Mouse (Mus musculus) lung, embryonic 15.5 days (tissue): ENCODE measurements around the gene B4galnt2. TPM values are rescaled to one million over a fixed set of nuclear protein-coding genes. Genes with fewer than 3 reads are reported as not detected.
A peak's percentile ranks its signal among the peaks of the same experiment; 100 is the strongest.
"Not testable (repeated sequence)": the region's sequence is repeated elsewhere in the genome, so short reads cannot be mapped to it uniquely, and the experiment has no call there.

Experiments
- ATAC-seq: fragments of 200-750 bp; cut with Nextera tagmentation; 2 replicates; pipeline ENCODE4 v1.8.0; 2017; ENCODE audit warnings: moderate number of reproducible peaks, borderline replicate concordance; ENCODE audit not compliant: low FRiP score, low TSS enrichment; ENCODE audit errors: extremely low read depth
- H3K27ac ChIP-seq: fragments of 300-500 bp; sonication (generic); 2 replicates; pipeline ENCODE4 v1.5.1; 2015; ENCODE audit warnings: moderate library complexity, mild to moderate bottlenecking, inconsistent platforms
- H3K27me3 ChIP-seq: fragments of 300-500 bp; sonication (generic); 2 replicates; pipeline ENCODE4 v1.6.1; 2015; ENCODE audit warnings: inconsistent platforms
- H3K36me3 ChIP-seq: fragments of 300-500 bp; sonication (generic); 2 replicates; pipeline ENCODE4 v1.6.1; 2015; ENCODE audit warnings: inconsistent platforms
- H3K4me1 ChIP-seq: fragments of 300-500 bp; sonication (generic); 2 replicates; pipeline ENCODE4 v1.6.1; 2015; ENCODE audit warnings: inconsistent platforms
- H3K4me2 ChIP-seq: fragments of 300-500 bp; sonication (generic); 2 replicates; pipeline ENCODE4 v1.6.1; 2015; ENCODE audit warnings: inconsistent platforms, mild to moderate bottlenecking, moderate library complexity
- H3K4me3 ChIP-seq: fragments of 300-500 bp; sonication (generic); 2 replicates; pipeline ENCODE4 v1.5.1; 2015; ENCODE audit warnings: mild to moderate bottlenecking, inconsistent platforms
- H3K9ac ChIP-seq: fragments of 300-500 bp; sonication (generic); 2 replicates; pipeline ENCODE4 v1.6.1; 2015; ENCODE audit warnings: inconsistent platforms
- H3K9me3 ChIP-seq: fragments of 300-500 bp; sonication (generic); 2 replicates; pipeline ENCODE4 v1.6.1; 2016; ENCODE audit warnings: inconsistent platforms
- WGBS: fragments of 180-500 bp; shearing (Covaris S2); methylation state at CpG from one replicate; pipeline ENCODE4 v1.1.7; 2015; 5-methylcytosine and 5-hydroxymethylcytosine counted together
- polyA plus RNA-seq: library from polyadenylated mRNA; unstranded; fragments of >200 nt; fragmentation: Nextera tagmentation; extraction: Ambion mirVana; gene quantifications from 2 replicates; pipeline ENCODE4 v1.2.1, GENCODE M21; 2015

The B4galnt2 gene
- polyA plus RNA-seq, 1 experiment from 2014 or later = 0.30 TPM

DNA sequence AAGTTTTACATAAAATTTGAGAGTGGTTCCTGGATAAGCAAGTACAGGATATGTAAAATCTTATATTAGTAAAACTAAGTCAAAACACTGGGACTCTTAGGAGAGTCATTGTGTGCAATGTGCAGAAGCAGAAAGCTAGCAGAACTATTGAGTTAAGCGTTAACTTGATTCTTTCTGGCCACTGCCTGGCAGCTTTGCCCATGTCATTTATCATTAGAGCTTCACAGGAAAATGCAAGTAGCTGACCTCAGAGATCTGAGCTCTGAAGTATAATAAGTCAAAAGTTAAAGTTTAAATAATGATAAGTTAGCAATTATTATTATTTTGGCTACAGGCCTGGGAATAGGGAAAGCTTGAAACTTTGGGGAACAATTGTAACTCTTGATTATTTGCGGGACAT, 34.8 kb downstream of the B4galnt2 start:
- not testable (repeated sequence) for H3K4me3 ChIP-seq, H3K9me3 ChIP-seq, H3K4me1 ChIP-seq, ATAC-seq, H3K4me2 ChIP-seq, H3K36me3 ChIP-seq, H3K27ac ChIP-seq, H3K9ac ChIP-seq, H3K27me3 ChIP-seq
- 66% methylated on average over 2 of the region's 2 CpGs for WGBS

DNA sequence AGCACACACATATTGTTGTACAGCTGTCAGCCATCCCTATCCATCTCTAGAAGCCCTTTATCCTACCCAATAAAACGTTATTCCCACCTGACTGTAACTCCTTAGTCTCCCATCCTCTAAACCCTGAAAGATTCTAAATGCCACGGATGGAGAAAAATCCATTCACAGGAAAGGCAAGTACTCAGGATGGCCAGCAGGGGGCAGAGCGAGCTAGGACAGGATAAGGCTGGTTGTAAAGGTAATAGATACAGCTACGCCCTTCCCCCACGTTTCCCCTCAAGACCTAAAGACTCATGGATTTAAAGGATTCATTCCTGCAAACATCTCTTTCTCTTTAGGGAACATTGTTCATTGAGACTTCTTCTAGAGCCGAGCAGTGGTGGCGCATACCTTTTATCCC, 38.4 kb downstream of the B4galnt2 start:
- no peak for ATAC-seq
- H3K4me2 ChIP-seq = no peak overlapping the region
- 17% methylated on average over 7 of the region's 7 CpGs for WGBS

DNA sequence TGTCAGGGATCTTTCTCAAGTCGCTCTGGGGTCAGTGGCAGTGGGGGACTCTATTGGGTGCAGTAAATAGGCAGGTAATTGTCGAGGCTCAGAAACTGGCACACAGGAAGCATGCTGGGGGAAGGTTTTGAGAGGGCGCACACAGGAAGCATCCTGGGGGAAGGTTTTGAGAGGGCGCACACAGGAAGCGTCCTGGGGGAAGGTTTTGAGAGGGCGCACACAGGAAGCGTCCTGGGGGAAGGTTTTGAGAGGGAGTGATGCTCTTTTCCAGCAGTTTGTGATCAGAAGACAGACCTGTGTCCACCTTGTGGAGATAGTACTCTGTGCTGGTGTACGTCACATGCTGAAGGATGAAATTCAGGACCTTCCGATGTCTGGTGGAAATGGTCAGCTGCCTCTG, 38.9 kb downstream of the B4galnt2 start:
- Histone ChIP-seq H3K27ac (no peak overlapping the region), H3K36me3 (no peaks in the 10 kb centered on the region), H3K4me3 (no peak overlapping the region), H3K9me3 (no peaks in the 10 kb centered on the region), H3K27me3 (no peaks in the 10 kb centered on the region), H3K9ac (no peak overlapping the region), H3K4me1 (no peaks in the 10 kb centered on the region), H3K4me2 (no peak overlapping the region; the same call in 1 of the 2 replicates)
- no peak for ATAC-seq
- WGBS = 28% methylated on average over 9 of the region's 9 CpGs

More for the DNA sequence above, 38.4 kb downstream of the B4galnt2 start:
- H3K9ac ChIP-seq = no peak overlapping the region
- no peak overlapping the region for H3K27ac ChIP-seq
- H3K4me3 ChIP-seq = no peak overlapping the region
- H3K4me1 ChIP-seq = no peaks in the 10 kb centered on the region
- no peaks in the 10 kb centered on the region; the same call in 1 of the 2 replicates for H3K27me3 ChIP-seq
- no peaks in the 10 kb centered on the region for H3K36me3 ChIP-seq
- H3K9me3 ChIP-seq = no peaks in the 10 kb centered on the region

DNA sequence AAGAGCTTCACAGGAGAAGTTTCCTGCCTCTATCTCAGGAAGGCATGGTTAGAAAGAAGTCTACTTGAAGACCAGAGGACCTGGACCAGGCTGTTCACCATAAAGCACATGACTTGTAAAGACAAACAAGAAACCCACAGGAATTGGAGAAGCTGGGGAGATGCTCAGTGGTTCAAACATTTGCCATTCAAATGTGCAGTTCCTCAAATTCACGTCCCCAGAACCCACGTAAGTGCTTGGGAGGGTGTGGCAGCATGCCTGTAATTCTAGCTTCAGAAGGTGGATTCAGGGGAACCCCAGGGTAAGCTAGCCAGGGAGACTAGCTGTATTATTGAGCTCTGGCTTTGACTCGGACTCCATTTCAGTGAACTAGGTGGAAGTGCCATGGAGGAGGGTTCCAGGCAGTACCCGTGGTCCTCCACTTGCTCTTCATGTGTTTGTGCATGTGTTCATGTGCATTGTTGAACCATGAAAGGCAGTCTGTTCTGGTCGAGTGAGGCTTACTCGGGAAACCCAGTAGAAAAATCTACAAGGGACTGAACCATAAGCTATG, 44.7 kb downstream of the B4galnt2 start:
- Histone ChIP-seq H3K4me3 (no peak overlapping the region), H3K27ac (no peak overlapping the region), H3K27me3 (no peaks in the 10 kb centered on the region), H3K9ac (no peak overlapping the region), H3K4me1 (no peaks in the 10 kb centered on the region), H3K4me2 (no peak overlapping the region), H3K9me3 (no peaks in the 10 kb centered on the region), H3K36me3 (no peaks in the 10 kb centered on the region)
- ATAC-seq = no peak
- 58% methylated on average over 6 of the region's 6 CpGs for WGBS

DNA sequence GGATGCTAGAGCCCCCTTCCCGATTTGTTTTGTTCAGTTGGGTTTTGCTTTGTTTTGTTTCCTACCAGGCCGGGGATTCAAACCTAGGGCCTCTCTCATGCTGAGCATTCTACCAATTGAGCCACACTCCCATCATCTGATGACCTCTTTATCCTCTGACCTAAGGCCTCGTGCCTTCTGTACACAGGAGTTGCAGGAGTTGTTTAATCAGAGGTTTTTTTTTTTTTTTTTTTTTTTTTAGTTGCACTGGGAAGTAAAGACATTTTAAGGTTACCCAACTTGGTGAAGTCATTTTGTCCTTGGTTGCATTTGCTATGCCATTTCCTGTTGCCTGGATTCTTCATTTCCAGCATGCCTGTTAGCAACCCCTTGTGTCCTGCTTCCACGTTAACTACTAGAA, 45.2 kb downstream of the B4galnt2 start:
- no peaks in the 10 kb centered on the region for H3K27me3 ChIP-seq
- ATAC-seq = no peak
- H3K27ac ChIP-seq = no peak overlapping the region
- H3K9me3 ChIP-seq = no peaks in the 10 kb centered on the region
- H3K36me3 ChIP-seq = no peaks in the 10 kb centered on the region
- H3K4me3 ChIP-seq = no peak overlapping the region
- no peak overlapping the region for H3K9ac ChIP-seq
- H3K4me2 ChIP-seq = no peak overlapping the region
- 55% methylated on average over 4 of the region's 4 CpGs for WGBS
- H3K4me1 ChIP-seq = no peaks in the 10 kb centered on the region

DNA sequence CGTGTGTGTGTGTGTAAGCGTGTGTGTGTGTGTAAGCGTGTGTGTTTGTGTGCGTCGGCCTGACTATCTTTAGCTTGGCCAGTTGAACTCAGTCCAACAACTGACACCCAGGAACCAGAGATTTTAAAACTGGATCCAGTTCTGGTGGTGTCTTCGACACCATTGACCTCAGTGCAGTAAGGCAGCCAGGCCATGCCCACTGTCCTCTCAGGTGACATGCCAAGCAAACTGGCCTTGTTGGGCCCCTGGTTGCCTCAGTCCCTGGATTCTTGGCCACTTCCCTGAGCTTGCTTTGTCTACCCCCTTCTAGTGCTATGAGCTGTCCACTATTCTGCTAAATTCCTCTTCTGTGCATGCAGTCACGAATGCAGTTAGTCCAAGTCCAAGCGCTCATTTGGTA, 53.3 kb downstream of the B4galnt2 start:
- WGBS = 94% methylated on average over 8 of the region's 8 CpGs
- H3K4me1 ChIP-seq = peaks cover 15% of the 10 kb centered on the region
- ATAC-seq = no peak
- H3K4me2 ChIP-seq = no peak overlapping the region
- no peak overlapping the region for H3K4me3 ChIP-seq
- no peaks in the 10 kb centered on the region for H3K9me3 ChIP-seq
- no peak overlapping the region for H3K27ac ChIP-seq
- H3K9ac ChIP-seq = no peak overlapping the region
- no peaks in the 10 kb centered on the region for H3K36me3 ChIP-seq
- no peaks in the 10 kb centered on the region for H3K27me3 ChIP-seq

GRCm38 (mm10) chr11:95860071-95860490, 54.6 kb downstream of the B4galnt2 start:
- Histone ChIP-seq H3K4me2 (peak overlapping the region; percentile 77), H3K27ac (peak overlapping the region; percentile 96; the same call in 1 of the 2 replicates), H3K9ac (peak overlapping the region; percentile 60), H3K27me3 (no peaks in the 10 kb centered on the region), H3K4me1 (peaks cover 15% of the 10 kb centered on the region), H3K4me3 (peak overlapping the region; percentile 72), H3K36me3 (no peaks in the 10 kb centered on the region), H3K9me3 (no peaks in the 10 kb centered on the region)
- no peak for ATAC-seq
- 10% methylated on average over 3 of the region's 3 CpGs for whole genome bisulfite sequencing

GRCm38 (mm10) chr11:95859468-95859855, 55.2 kb downstream of the B4galnt2 start:
- WGBS = under 1% methylated on average over 35 of the region's 35 CpGs
- peak; percentile 38; the same call in 1 of the 2 replicates for ATAC-seq
- Histone ChIP-seq H3K27ac (peak overlapping the region; percentile 96), H3K9ac (peak overlapping the region; percentile 60), H3K4me3 (peak overlapping the region; percentile 72), H3K4me2 (peak overlapping the region; percentile 77), H3K9me3 (no peaks in the 10 kb centered on the region), H3K27me3 (no peaks in the 10 kb centered on the region), H3K4me1 (peaks cover 15% of the 10 kb centered on the region), H3K36me3 (no peaks in the 10 kb centered on the region)

DNA sequence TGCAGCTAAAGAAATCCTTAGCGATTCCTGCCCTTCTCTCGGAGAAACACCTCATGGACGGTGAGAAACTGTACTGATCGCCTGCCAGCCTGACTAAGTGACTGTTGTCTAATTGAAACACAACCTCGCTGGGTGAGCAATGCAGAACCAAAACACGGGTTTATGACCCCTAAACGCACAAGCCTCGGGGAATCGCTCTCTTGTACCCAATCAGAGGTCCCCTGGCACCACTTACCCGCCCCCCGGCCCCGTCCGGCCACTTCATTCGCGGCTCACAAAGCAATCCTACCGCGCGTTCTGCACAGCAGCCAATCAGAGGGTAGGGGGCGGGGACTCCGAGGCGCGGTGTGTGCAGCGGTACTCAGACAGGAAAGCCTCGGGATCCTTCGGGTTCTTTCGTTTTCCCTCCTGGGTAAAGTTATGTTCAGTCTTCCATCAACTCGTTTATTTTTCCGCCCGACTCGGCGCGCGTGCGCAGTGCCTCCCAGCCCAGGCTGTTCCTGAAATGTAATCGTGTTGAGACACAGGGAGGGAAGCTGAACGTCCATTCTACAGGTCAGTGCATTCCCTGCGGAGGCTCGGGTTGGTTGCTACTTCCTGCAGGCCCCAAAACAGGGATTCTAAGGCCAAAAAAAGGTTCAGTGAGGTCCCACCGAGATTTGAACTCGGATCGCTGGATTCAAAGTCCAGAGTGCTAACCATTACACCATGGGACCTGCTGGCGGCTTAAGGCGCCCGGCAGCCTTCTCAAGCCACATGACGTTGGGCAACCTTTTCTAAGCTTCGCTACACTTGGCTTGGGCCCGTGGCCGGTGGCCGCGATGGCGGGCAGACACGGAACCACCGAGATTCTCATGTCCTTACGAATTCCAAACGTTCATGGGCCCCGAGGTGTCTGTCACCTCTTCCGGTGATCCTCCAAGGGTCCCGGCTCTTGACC, 55.9 kb downstream of the B4galnt2 start:
- ATAC-seq = peak; percentile 99
- peak overlapping the region; percentile 68 for H3K9ac ChIP-seq
- peak overlapping the region; percentile 72 for H3K4me3 ChIP-seq
- H3K4me2 ChIP-seq = peak overlapping the region; percentile 77
- whole genome bisulfite sequencing = under 1% methylated on average over 58 of the region's 58 CpGs
- no peaks in the 10 kb centered on the region for H3K36me3 ChIP-seq
- peaks cover 15% of the 10 kb centered on the region for H3K4me1 ChIP-seq
- H3K27ac ChIP-seq = peak overlapping the region; percentile 96
- no peaks in the 10 kb centered on the region for H3K9me3 ChIP-seq
- no peaks in the 10 kb centered on the region for H3K27me3 ChIP-seq

DNA sequence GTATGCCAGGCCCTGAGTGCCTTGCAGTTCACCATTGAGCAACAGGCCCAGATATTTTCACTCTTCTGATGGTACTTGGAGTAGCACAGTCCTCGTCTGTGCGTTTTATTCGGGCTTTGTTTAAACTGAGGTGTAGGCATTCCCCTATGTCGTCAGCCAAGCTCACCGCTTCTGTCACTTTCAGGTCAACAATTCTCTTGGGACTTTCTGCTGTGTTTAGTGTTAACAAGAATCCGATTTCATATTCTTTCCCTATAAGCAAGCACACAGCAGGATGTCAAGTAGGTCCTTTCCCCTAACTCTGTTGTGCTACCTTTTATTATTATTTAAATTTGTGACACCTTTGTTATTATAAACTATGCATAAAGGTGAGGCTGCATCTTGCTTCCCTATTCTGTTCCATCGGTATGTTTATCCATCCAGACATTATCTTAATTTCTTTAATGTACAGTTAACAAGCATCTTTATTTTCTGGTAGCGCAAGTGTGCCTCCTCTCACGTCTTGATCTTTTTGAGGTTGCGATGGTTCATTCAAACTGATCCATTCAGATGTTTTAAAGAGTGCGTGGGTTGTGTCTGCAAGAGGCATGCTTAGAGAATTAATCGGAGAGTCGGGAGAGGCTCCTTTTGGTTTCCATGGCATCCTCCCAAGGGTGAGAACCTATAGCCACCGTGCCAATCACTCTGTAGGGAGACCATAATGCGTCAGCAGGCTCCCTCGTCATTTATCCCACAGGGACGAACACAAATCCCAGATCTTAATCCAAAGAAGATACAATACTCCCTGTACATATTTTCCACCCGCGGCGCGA, 56.8 kb downstream of the B4galnt2 start:
- Histone ChIP-seq H3K4me2 (peak overlapping the region; percentile 77), H3K27ac (peak overlapping the region; percentile 96), H3K9ac (peak overlapping the region; percentile 68), H3K9me3 (no peaks in the 10 kb centered on the region), H3K36me3 (no peaks in the 10 kb centered on the region), H3K27me3 (no peaks in the 10 kb centered on the region), H3K4me1 (peaks cover 15% of the 10 kb centered on the region), H3K4me3 (peak overlapping the region; percentile 72)
- 17% methylated on average over 21 of the region's 21 CpGs for WGBS
- ATAC-seq = peak; percentile 5; the same call in 1 of the 2 replicates

GRCm38 (mm10) chr11:95857306-95857705, 57.4 kb downstream of the B4galnt2 start:
- Histone ChIP-seq H3K9me3 (no peaks in the 10 kb centered on the region), H3K9ac (no peak overlapping the region), H3K4me1 (peaks cover 15% of the 10 kb centered on the region), H3K4me3 (no peak overlapping the region), H3K36me3 (no peaks in the 10 kb centered on the region), H3K27me3 (no peaks in the 10 kb centered on the region), H3K4me2 (0 out of 2 replicates have a peak overlapping the region, but pooled peaks have one; percentile 77), H3K27ac (no peak overlapping the region)
- no peak for ATAC-seq
- WGBS = 77% methylated on average over 4 of the region's 4 CpGs
